Mouse (Mus musculus) CH12.LX (cell line): Measurements from ENCODE around the gene Cdk2ap2. TPM values are rescaled to one million over a fixed set of nuclear protein-coding genes. Genes with fewer than 3 reads are reported as not detected.
A peak's percentile ranks its signal among the peaks of the same experiment; 100 is the strongest.

Source experiments
- DNase-seq: peaks from one replicate; pipeline ENCODE4 v3.0.0-alpha.2; 2013; ENCODE audit errors: extremely low read depth
- H3K27ac ChIP-seq: 2 replicates; pipeline ENCODE4 v1.5.1; 2012; ENCODE audit warnings: low read depth, mild to moderate bottlenecking, control low read depth, moderate library complexity; ENCODE audit not compliant: insufficient read depth
- H3K27me3 ChIP-seq: replicated peaks from 2 replicates; pipeline ENCODE3; 2012; ENCODE audit warnings: inconsistent platforms
- H3K36me3 ChIP-seq, 2 experiments: replicated peaks in 1 of 2; 2 replicates each; pipeline versions ENCODE3 to v1.6.1; 2012; ENCODE audit warnings: inconsistent platforms in 1 of 2, low read length in 1 of 2, mild to moderate bottlenecking in 1 of 2, mixed read lengths in 1 of 2, moderate library complexity in 1 of 2; ENCODE audit not compliant: control insufficient read depth in 1 of 2, insufficient read depth in 1 of 2
- H3K4me1 ChIP-seq, 2 experiments: 2 replicates each; pipeline ENCODE4 v1.6.1; 2012; ENCODE audit warnings: inconsistent platforms in 1 of 2, moderate library complexity in 1 of 2; ENCODE audit not compliant: insufficient read depth in 2 of 2, control insufficient read depth in 1 of 2
- H3K4me2 ChIP-seq: 2 replicates; pipeline ENCODE4 v1.6.1; 2012; ENCODE audit warnings: low read depth, mild to moderate bottlenecking, control low read depth; ENCODE audit not compliant: poor library complexity, insufficient read depth, severe bottlenecking
- H3K4me3 ChIP-seq, 3 experiments: fragments of 150-350 bp in 1 of 3; sonication (generic) in 1 of 3; replicated peaks in 1 of 3; 2 replicates each; pipeline versions ENCODE3 to v1.5.1; 2011 to 2012; ENCODE audit warnings: low read depth in 2 of 3, low read length in 2 of 3, mild to moderate bottlenecking in 2 of 3, moderate library complexity in 2 of 3, control low read depth in 1 of 3, improper control_type of control experiment in 1 of 3, inconsistent platforms in 1 of 3, mixed read lengths in 1 of 3; ENCODE audit not compliant: poor library complexity in 1 of 3
- H3K79me2 ChIP-seq: replicated peaks from 2 replicates; pipeline ENCODE4 v1.6.1; 2012; ENCODE audit warnings: mild to moderate bottlenecking, moderate library complexity; ENCODE audit not compliant: control insufficient read depth, poor library complexity, insufficient read depth, severe bottlenecking; ENCODE audit errors: extremely low read depth
- H3K9ac ChIP-seq: 2 replicates; pipeline ENCODE4 v1.6.1; 2012; ENCODE audit warnings: low read depth, mild to moderate bottlenecking, control low read depth, moderate library complexity; ENCODE audit not compliant: insufficient read depth
- H3K9me3 ChIP-seq: replicated peaks from 2 replicates; pipeline ENCODE3; 2012; ENCODE audit warnings: low read length, inconsistent platforms, mixed read lengths
- BHLHE40 ChIP-seq: IDR thresholded peaks from 2 replicates; pipeline ENCODE4 v1.6.1; 2011; ENCODE audit warnings: mild to moderate bottlenecking, low read depth, low read length, improper control_type of control experiment
- CHD1 ChIP-seq: IDR thresholded peaks from 2 replicates; pipeline ENCODE4 v1.6.1; 2012; ENCODE audit warnings: low read depth, low read length, improper control_type of control experiment, inconsistent platforms
- CHD2 ChIP-seq: IDR thresholded peaks from 2 replicates; pipeline ENCODE4 v1.6.1; 2011; ENCODE audit warnings: low read length, improper control_type of control experiment
- CTCF ChIP-seq, 2 experiments: IDR thresholded peaks in 1 of 2; conservative IDR thresholded peaks in 1 of 2; 2 replicates each; pipeline ENCODE4 v1.5.1; 2011 to 2012; ENCODE audit warnings: low read depth in 2 of 2, low read length in 2 of 2, improper control_type of control experiment in 1 of 2, inconsistent platforms in 1 of 2, mild to moderate bottlenecking in 1 of 2, moderate library complexity in 1 of 2
- E2F4 ChIP-seq: IDR thresholded peaks from 2 replicates; pipeline ENCODE4 v1.6.1; 2011; ENCODE audit warnings: low read depth, low read length, improper control_type of control experiment; ENCODE audit not compliant: insufficient replicate concordance
- ELF1 ChIP-seq: IDR thresholded peaks from 2 replicates; pipeline ENCODE4 v1.6.1; 2014; ENCODE audit warnings: low read depth, mild to moderate bottlenecking, inconsistent platforms, low read length, improper control_type of control experiment
- EP300 ChIP-seq: IDR thresholded peaks from 2 replicates; pipeline ENCODE4 v1.6.1; 2011; ENCODE audit warnings: low read length, improper control_type of control experiment
- ETS1 ChIP-seq: conservative IDR thresholded peaks from 2 replicates; pipeline ENCODE4 v1.6.1; 2012; ENCODE audit warnings: low read depth, mild to moderate bottlenecking, inconsistent platforms, low read length, improper control_type of control experiment, moderate library complexity
- GABPA ChIP-seq: IDR thresholded peaks from 2 replicates; pipeline ENCODE4 v1.6.1; 2012; ENCODE audit warnings: low read depth, low read length, improper control_type of control experiment, inconsistent platforms; ENCODE audit not compliant: insufficient replicate concordance
- IRF4 ChIP-seq: IDR thresholded peaks from 2 replicates; pipeline ENCODE4 v1.6.1; 2014; ENCODE audit warnings: low read depth, mild to moderate bottlenecking, inconsistent platforms, low read length, improper control_type of control experiment
- JUN ChIP-seq: IDR thresholded peaks from 2 replicates; pipeline ENCODE4 v1.6.1; 2011; ENCODE audit warnings: low read depth, mild to moderate bottlenecking, low read length, improper control_type of control experiment, moderate library complexity; ENCODE audit not compliant: insufficient read depth
- KAT2A ChIP-seq: IDR thresholded peaks from 2 replicates; pipeline ENCODE4 v1.6.1; 2012; ENCODE audit warnings: low read length, improper control_type of control experiment, inconsistent platforms; ENCODE audit not compliant: insufficient replicate concordance
- MAFK ChIP-seq: IDR thresholded peaks from 2 replicates; pipeline ENCODE4 v1.6.1; 2011; ENCODE audit warnings: low read length, improper control_type of control experiment; ENCODE audit not compliant: insufficient replicate concordance
- MAX ChIP-seq: IDR thresholded peaks from 2 replicates; pipeline ENCODE4 v1.6.1; 2011; ENCODE audit warnings: low read length, improper control_type of control experiment
- MAZ ChIP-seq: IDR thresholded peaks from 2 replicates; pipeline ENCODE4 v1.6.1; 2012; ENCODE audit warnings: low read depth, mild to moderate bottlenecking, inconsistent platforms, low read length, improper control_type of control experiment, moderate library complexity
- MEF2A ChIP-seq: IDR thresholded peaks from 2 replicates; pipeline ENCODE4 v1.6.1; 2014; ENCODE audit warnings: low read depth, mild to moderate bottlenecking, inconsistent platforms, low read length, improper control_type of control experiment, borderline replicate concordance
- MXI1 ChIP-seq: IDR thresholded peaks from 2 replicates; pipeline ENCODE4 v1.6.1; 2011; ENCODE audit warnings: mild to moderate bottlenecking, low read depth, low read length, improper control_type of control experiment
- NELFE ChIP-seq: IDR thresholded peaks from 2 replicates; pipeline ENCODE4 v1.6.1; 2011; ENCODE audit warnings: low read depth, low read length, improper control_type of control experiment
- PAX5 ChIP-seq: IDR thresholded peaks from 2 replicates; pipeline ENCODE4 v1.6.1; 2012; ENCODE audit warnings: low read length, inconsistent platforms, mixed read lengths
- POLR2A ChIP-seq: IDR thresholded peaks from 2 replicates; pipeline ENCODE4 v1.6.1; 2011; ENCODE audit warnings: low read depth, mild to moderate bottlenecking, improper control_type of control experiment, low read length
- POLR2AphosphoS2 ChIP-seq: IDR thresholded peaks from 2 replicates; pipeline ENCODE4 v1.6.1; 2011; ENCODE audit warnings: low read depth, low read length, improper control_type of control experiment
- RCOR1 ChIP-seq: conservative IDR thresholded peaks from 2 replicates; pipeline ENCODE4 v1.6.1; 2012; ENCODE audit warnings: low read depth, mild to moderate bottlenecking, inconsistent platforms, low read length, improper control_type of control experiment
- SIN3A ChIP-seq: IDR thresholded peaks from 2 replicates; pipeline ENCODE4 v1.6.1; 2012; ENCODE audit warnings: low read length, improper control_type of control experiment, inconsistent platforms
- SMC3 ChIP-seq: IDR thresholded peaks from 2 replicates; pipeline ENCODE4 v1.6.1; 2011; ENCODE audit warnings: low read depth, low read length, improper control_type of control experiment
- TBP ChIP-seq: conservative IDR thresholded peaks from 2 replicates; pipeline ENCODE4 v1.6.1; 2011; ENCODE audit warnings: low read depth, low read length, improper control_type of control experiment
- TCF12 ChIP-seq: IDR thresholded peaks from 2 replicates; pipeline ENCODE4 v1.6.1; 2014; ENCODE audit warnings: low read depth, mild to moderate bottlenecking, inconsistent platforms, low read length, improper control_type of control experiment
- UBTF ChIP-seq: IDR thresholded peaks from 2 replicates; pipeline ENCODE4 v1.6.1; 2012; ENCODE audit warnings: low read depth, mild to moderate bottlenecking, inconsistent platforms, low read length, improper control_type of control experiment, moderate library complexity
- USF1 ChIP-seq: IDR thresholded peaks from 2 replicates; pipeline ENCODE4 v1.6.1; 2014; ENCODE audit warnings: low read depth, mild to moderate bottlenecking, inconsistent platforms, low read length, improper control_type of control experiment
- USF2 ChIP-seq: conservative IDR thresholded peaks from 2 replicates; pipeline ENCODE4 v1.6.1; 2011; ENCODE audit warnings: low read depth, low read length, improper control_type of control experiment
- ZC3H11A ChIP-seq: IDR thresholded peaks from 2 replicates; pipeline ENCODE4 v1.6.1; 2012; ENCODE audit warnings: low read depth, mild to moderate bottlenecking, inconsistent platforms, low read length, improper control_type of control experiment
- ZMIZ1 ChIP-seq: IDR thresholded peaks from 2 replicates; pipeline ENCODE4 v1.6.1; 2012; ENCODE audit warnings: low read depth, mild to moderate bottlenecking, inconsistent platforms, low read length, improper control_type of control experiment
- ZNF384 ChIP-seq: IDR thresholded peaks from 2 replicates; pipeline ENCODE4 v1.6.1; 2012; ENCODE audit warnings: low read depth, low read length, improper control_type of control experiment, inconsistent platforms
- dilution Hi-C: fragments of 300-500 bp; cut with MboI; formaldehyde crosslinking; loops from 2 replicates; pipeline ENCODE4 v1.14.3; 2020; ENCODE audit warnings: low sequenced_read_pairs; ENCODE audit not compliant: extremely low pct_unique_long_range_greater_than_20kb, extremely low pct_ligation_motif_present
- in situ Hi-C: fragments of 300-500 bp; cut with MboI; formaldehyde crosslinking; loops from 3 replicates; pipeline ENCODE4 v1.14.3; 2019; ENCODE audit warnings: low sequenced_read_pairs, low pct_ligation_motif_present, low pct_unique_long_range_greater_than_20kb, mixed read lengths
- polyA plus RNA-seq: library from polyadenylated mRNA; unstranded; fragments of >175 nt; gene quantifications from 2 replicates; pipeline ENCODE4 v1.2.1, GENCODE M21; 2012; ENCODE audit warnings: low read depth; ENCODE audit not compliant: insufficient read length
- total RNA-seq, 2 experiments: library from RNA; depleted of rRNA; stranded (reverse); fragments of 300-350 nt in 1 of 2; fragments of >200 nt in 1 of 2; gene quantifications; 2 replicates each; pipeline ENCODE4 v1.2.3; 2012 to 2014

Cdk2ap2 gene
- total and polyA plus RNA-seq, 3 experiments: 63.4 to 69.5 (median 67.1) TPM

GRCm38 (mm10) chr19:4113806-4114230, 16.8 kb downstream of the Cdk2ap2 start:
- TF ChIP-seq MAZ (0 out of 2 replicates have a peak, but pooled peaks have one; percentile 9), CHD2 (peak; percentile 62), ZNF384 (no peak), TCF12 (peak; percentile 27; the same call in 1 of the 2 replicates), POLR2A (0 out of 2 replicates have a peak, but pooled peaks have one; percentile 24), USF2 (peak; percentile 63), E2F4 (no peak), JUN (no peak), IRF4 (peak; percentile 78), PAX5 (no peak), POLR2AphosphoS2 (no peak), CHD1 (no peak), BHLHE40 (peak; percentile 76), GABPA (no peak), ETS1 (peak; percentile 76), MEF2A (peak; percentile 62; the same call in 1 of the 2 replicates), EP300 (peak; percentile 61; the same call in 1 of the 2 replicates), UBTF (no peak), SIN3A (peak; percentile 39; the same call in 1 of the 2 replicates), NELFE (no peak), ELF1 (no peak; the same call in 1 of the 2 replicates), USF1 (peak; percentile 69), MAX (peak; percentile 84), SMC3 (no peak), MXI1 (no peak), ZC3H11A (no peak), TBP (no peak), KAT2A (0 out of 2 replicates have a peak, but pooled peaks have one; percentile 56), RCOR1 (no peak), CTCF (conservative IDR thresholded peaks at IDR 0.05 in 1 of 2, IDR thresholded peaks at IDR 0.05 in 1 of 2; ENCODE audit: low read depth in 2 of 2, low read length in 2 of 2) (no peak), MAFK (no peak), ZMIZ1 (no peak)
- Histone ChIP-seq H3K27ac (peak overlapping the region; percentile 89), H3K4me3 (no peak overlapping the region), H3K36me3 (peaks cover 80 to 92% of the 10 kb centered on the region in 2 experiments), H3K9me3 (no peaks in the 10 kb centered on the region), H3K27me3 (no peaks in the 10 kb centered on the region), H3K9ac (peak overlapping the region; percentile 39), H3K79me2 (no peaks in the 10 kb centered on the region), H3K4me2 (peak overlapping the region; percentile 53), H3K4me1 (peaks cover 19 to 54% of the 10 kb centered on the region in 2 experiments)
- in situ Hi-C loops (no loop called here), dilution Hi-C loops (no loop called here)
- DNase-seq: peak; percentile 82
